Mouse (Mus musculus) heart, embryonic 14.5 days (tissue): ENCODE measurements at regions not wholly inside any gene's neighbourhood (a gene's known extent, or its start where the extent isn't known, plus 50 kb on each side); places are given as distances from the start of the nearest gene placed in this dataset.

Experiments
- ATAC-seq: fragments of 200-750 bp; cut with Nextera tagmentation; 2 replicates; pipeline ENCODE4 v1.8.0; 2017; ENCODE audit warnings: low read depth, moderate TSS enrichment; ENCODE audit not compliant: insufficient number of reproducible peaks, insufficient read depth, low FRiP score
- H3K27ac ChIP-seq, 2 experiments: fragments of 200-500 bp in 1 of 2; fragments of 300-500 bp in 1 of 2; sonication (generic) in 1 of 2; replicated peaks in 1 of 2; 2 replicates each; pipeline ENCODE4 v1.5.1; 2012 to 2014; ENCODE audit warnings: low read depth in 2 of 2, low read length in 2 of 2, control low read depth in 1 of 2, mild to moderate bottlenecking in 1 of 2, mixed read lengths in 1 of 2; ENCODE audit not compliant: control insufficient read depth in 1 of 2, insufficient read depth in 1 of 2
- H3K27me3 ChIP-seq: fragments of 300-500 bp; sonication (generic); 2 replicates; pipeline ENCODE4 v1.6.1; 2014; ENCODE audit warnings: mild to moderate bottlenecking, low read length, control low read depth; ENCODE audit not compliant: control insufficient read depth, insufficient read depth
- H3K36me3 ChIP-seq: fragments of 300-500 bp; sonication (generic); 2 replicates; pipeline ENCODE4 v1.6.1; 2014; ENCODE audit warnings: mild to moderate bottlenecking, control low read depth, low read length, mixed read lengths; ENCODE audit not compliant: control insufficient read depth, insufficient read depth
- H3K4me1 ChIP-seq, 2 experiments: fragments of 200-500 bp in 1 of 2; fragments of 300-500 bp in 1 of 2; sonication (generic) in 1 of 2; 2 replicates each; pipeline ENCODE4 v1.6.1; 2012 to 2014; ENCODE audit warnings: low read length in 2 of 2, control low read depth in 1 of 2, mixed read lengths in 1 of 2; ENCODE audit not compliant: control insufficient read depth in 2 of 2, insufficient read depth in 2 of 2
- H3K4me2 ChIP-seq: fragments of 300-500 bp; sonication (generic); 2 replicates; pipeline ENCODE4 v1.6.1; 2014; ENCODE audit warnings: mild to moderate bottlenecking, low read length
- H3K4me3 ChIP-seq, 2 experiments: fragments of 200-500 bp in 1 of 2; fragments of 300-500 bp in 1 of 2; sonication (generic) in 1 of 2; 2 replicates each; pipeline ENCODE4 v1.5.1; 2012 to 2014; ENCODE audit warnings: low read length in 2 of 2, mild to moderate bottlenecking in 2 of 2, control low read depth in 1 of 2, low read depth in 1 of 2, moderate library complexity in 1 of 2; ENCODE audit not compliant: control insufficient read depth in 1 of 2, insufficient read depth in 1 of 2
- H3K9ac ChIP-seq: fragments of 300-500 bp; sonication (generic); 2 replicates; pipeline ENCODE4 v1.6.1; 2014; ENCODE audit warnings: mild to moderate bottlenecking, low read length
- H3K9me3 ChIP-seq: fragments of 300-500 bp; sonication (generic); 2 replicates; pipeline ENCODE4 v1.6.1; 2016; ENCODE audit warnings: low read length, control low read depth; ENCODE audit not compliant: control insufficient read depth
- WGBS: fragments of 180-500 bp; shearing (Covaris S2); extraction: QIAGEN DNeasy Blood & Tissue Kit; methylation state at CpG from one replicate; pipeline ENCODE4 v1.1.7; 2014; 5-methylcytosine and 5-hydroxymethylcytosine counted together

- ATAC-seq = no peak
- H3K4me3 ChIP-seq = no peak overlapping the region
- H3K9ac ChIP-seq = no peak overlapping the region
- H3K4me1 ChIP-seq = no peaks in the 10 kb centered on the region
- H3K4me2 ChIP-seq = no peak overlapping the region
- 52% methylated on average over 15 of the region's 15 CpGs for WGBS
- peaks cover 7% of the 10 kb centered on the region; the same call in 1 of the 2 replicates for H3K27me3 ChIP-seq
- no peak overlapping the region for H3K27ac ChIP-seq
- H3K9me3 ChIP-seq = no peaks in the 10 kb centered on the region
- no peaks in the 10 kb centered on the region for H3K36me3 ChIP-seq
Observed at GRCm38 (mm10) chr13:98420419-98421043, 66.5 kb downstream of the Foxd1 start.

GRCm38 (mm10) chr13:98417736-98418135 is 63.7 kb downstream of the Foxd1 start:
- no peak overlapping the region for H3K9ac ChIP-seq
- no peak for ATAC-seq
- 87% methylated on average over 4 of the region's 4 CpGs for WGBS
- H3K36me3 ChIP-seq = no peaks in the 10 kb centered on the region
- no peak overlapping the region for H3K27ac ChIP-seq
- no peak overlapping the region for H3K4me2 ChIP-seq
- H3K9me3 ChIP-seq = no peaks in the 10 kb centered on the region
- no peak overlapping the region for H3K4me3 ChIP-seq
- H3K4me1 ChIP-seq = peaks cover 4 to 10% of the 10 kb centered on the region in 2 experiments; a peak in 1 of 4 replicates
- H3K27me3 ChIP-seq = peaks cover 7% of the 10 kb centered on the region; the same call in 1 of the 2 replicates

- ATAC-seq = no peak
- Histone ChIP-seq H3K9ac (no peak overlapping the region), H3K4me3 (no peak overlapping the region), H3K4me1 (peaks cover 4 to 10% of the 10 kb centered on the region in 2 experiments; a peak in 1 of 4 replicates), H3K36me3 (no peaks in the 10 kb centered on the region), H3K27me3 (peaks cover 10% of the 10 kb centered on the region; the same call in 1 of the 2 replicates), H3K27ac (no peak overlapping the region), H3K9me3 (no peaks in the 10 kb centered on the region), H3K4me2 (no peak overlapping the region)
- WGBS = 75% methylated on average over 6 of the region's 6 CpGs
Observed at GRCm38 (mm10) chr13:98416457-98416856, 62.4 kb downstream of the Foxd1 start.

GRCm38 (mm10) chr13:98414851-98415250 is 60.8 kb downstream of the Foxd1 start:
- Histone ChIP-seq H3K27ac (no peak overlapping the region), H3K9ac (no peak overlapping the region), H3K4me2 (no peak overlapping the region), H3K4me1 (peaks cover 4 to 10% of the 10 kb centered on the region in 2 experiments; a peak in 1 of 4 replicates), H3K9me3 (no peaks in the 10 kb centered on the region), H3K4me3 (no peak overlapping the region), H3K27me3 (peaks cover 17% of the 10 kb centered on the region; the same call in 1 of the 2 replicates), H3K36me3 (no peaks in the 10 kb centered on the region)
- ATAC-seq = no peak
- WGBS = 6% methylated on average over 3 of the region's 3 CpGs

- H3K27ac ChIP-seq = no peak overlapping the region
- H3K27me3 ChIP-seq = peaks cover 17% of the 10 kb centered on the region; the same call in 1 of the 2 replicates
- WGBS = 62% methylated on average over 4 of the region's 4 CpGs
Observed at GRCm38 (mm10) chr13:98413233-98413632, 59.2 kb downstream of the Foxd1 start.

More at GRCm38 (mm10) chr13:98413233-98413632, 59.2 kb downstream of the Foxd1 start:
- Histone ChIP-seq H3K4me3 (no peak overlapping the region), H3K36me3 (no peaks in the 10 kb centered on the region), H3K4me1 (peaks cover 4 to 10% of the 10 kb centered on the region in 2 experiments; a peak in 1 of 4 replicates), H3K9me3 (no peaks in the 10 kb centered on the region), H3K4me2 (no peak overlapping the region), H3K9ac (no peak overlapping the region)
- ATAC-seq = no peak
